Mouse (Mus musculus): ENCODE results near the gene E130308A19Rik. TPM values are rescaled to one million over a fixed set of nuclear protein-coding genes. Genes with fewer than 3 reads are reported as not detected.

E130308A19Rik gene
- total RNA-seq (2021), result 10 to 100 TPM; 10.8 to 11.3 TPM

- DNase-seq, result peak; percentile 78 to 83
- intact Hi-C loops (cut with DNase I), result loop anchor here (2.0 to 5.0 kb wide), 2 partner anchors 136 to 157 kb away; no protein-coding TSS in a partner anchor
These were observed at the start of gene E130308A19Rik for GRCm38 (mm10) chr4:59625998-59626910. Gene E130308A19Rik (plus strand): TSS chr4:59626211.

- peak; percentile 32 to 42 for DNase-seq
These were observed 45.3 kb upstream of the E130308A19Rik start for GRCm38 (mm10) chr4:59580495-59581281.

GRCm38 (mm10) chr4:59581314-59582185, 44.5 kb upstream of the E130308A19Rik start, which contains the start of gene Hsdl2:
Gene Hsdl2 (plus strand): TSS chr4:59581563.
- intact Hi-C loops (cut with DNase I), result no loop called here
- peak; percentile 98 to 99 for DNase-seq

More at GRCm38 (mm10) chr4:59580495-59581281, 45.3 kb upstream of the E130308A19Rik start:
- intact Hi-C loops (cut with DNase I), result no loop called here

GRCm38 (mm10) chr4:59582186-59582585, 43.8 kb upstream of the E130308A19Rik start:
- intact Hi-C loops (cut with DNase I), result no loop called here
- DNase-seq, result peak in 1 of 2 experiments; percentile 28

DNA sequence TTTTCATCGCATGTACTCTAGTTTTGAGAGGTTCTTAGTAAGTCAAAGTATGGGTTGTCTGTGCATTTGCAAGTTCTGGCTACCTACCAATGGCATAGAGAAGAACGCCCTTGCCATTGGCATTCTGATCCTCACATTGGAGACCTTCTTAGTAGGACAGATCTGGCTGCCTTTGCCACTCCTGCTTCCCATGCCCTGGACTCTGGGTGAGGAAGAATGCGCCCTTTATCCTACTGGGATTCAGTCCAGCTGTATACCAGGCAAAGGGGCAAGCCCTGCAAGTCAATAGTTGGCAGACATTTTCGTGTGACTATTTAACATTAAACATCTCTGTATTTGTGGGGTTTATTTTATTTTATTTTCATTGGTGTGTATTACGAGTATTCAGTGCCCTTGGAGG, 40.9 kb upstream of the E130308A19Rik start:
- intact Hi-C loops (cut with DNase I), result no loop called here
- DNase-seq, result peak; percentile 83 to 86

GRCm38 (mm10) chr4:59587215-59587871, 38.7 kb upstream of the E130308A19Rik start:
- no peak for DNase-seq
- intact Hi-C loops (cut with DNase I), result no loop called here

DNA sequence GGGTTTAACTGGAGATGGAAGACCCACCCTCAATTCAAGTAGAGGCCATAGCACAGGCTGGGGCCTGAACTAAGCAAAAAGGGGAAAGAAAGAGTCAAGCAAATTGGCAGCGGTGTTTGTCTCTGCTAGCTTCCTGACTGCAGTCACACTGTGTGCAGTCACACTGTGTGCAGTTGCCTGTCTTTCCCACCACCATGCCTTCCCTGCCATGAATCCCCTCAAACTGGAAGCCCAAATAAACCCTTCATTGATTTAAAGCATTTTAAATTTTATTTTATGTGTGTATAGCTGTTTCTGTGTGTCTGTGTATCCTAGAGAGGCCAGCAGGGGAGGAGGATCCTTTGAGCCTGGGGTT, 38.2 kb upstream of the E130308A19Rik start:
- intact Hi-C loops (cut with DNase I), result no loop called here

DNA sequence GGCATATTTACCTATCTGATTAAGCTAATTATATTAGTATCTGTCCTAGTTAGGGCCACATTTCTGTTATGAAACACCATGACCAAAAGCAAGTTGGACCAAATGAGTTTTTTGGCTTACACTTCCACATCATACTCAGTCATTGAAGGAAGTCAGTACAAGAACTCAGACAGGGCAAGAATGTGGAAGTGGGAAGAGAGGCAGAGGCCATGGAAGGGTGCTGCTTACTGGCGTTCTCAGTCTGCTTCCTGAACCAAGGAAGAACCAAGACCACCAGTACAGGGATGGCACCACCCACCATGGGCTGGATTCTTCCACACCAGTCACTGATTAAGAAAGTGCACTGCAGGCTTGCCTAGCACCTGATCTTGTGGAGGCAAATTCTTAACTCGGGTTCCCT, 31.4 kb upstream of the E130308A19Rik start:
- intact Hi-C loops (cut with DNase I), result no loop called here
- DNase-seq, result no peak

More for the DNA sequence above, 38.2 kb upstream of the E130308A19Rik start:
- no peak for DNase-seq

DNA sequence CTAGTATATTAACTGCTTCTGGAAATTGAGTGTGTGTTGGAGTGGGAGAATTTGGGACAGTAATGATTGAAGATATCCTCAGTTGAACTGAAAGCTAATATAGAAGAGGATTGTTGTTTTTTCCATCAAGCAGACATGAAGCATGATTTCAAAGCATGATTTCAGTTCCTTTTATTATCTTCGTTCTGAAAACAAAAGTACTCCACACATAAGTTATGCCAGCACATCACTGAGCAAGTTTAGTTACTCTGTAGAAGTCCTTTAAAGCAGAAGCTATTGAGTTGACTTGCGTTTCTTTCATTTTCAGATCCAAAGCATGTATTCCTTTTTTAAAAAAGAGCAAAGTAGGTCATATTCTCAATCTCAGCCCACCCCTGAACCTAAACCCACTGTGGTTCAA, 29.5 kb upstream of the E130308A19Rik start:
- no peak for DNase-seq
- intact Hi-C loops (cut with DNase I), result no loop called here

GRCm38 (mm10) chr4:59602704-59603103, 23.3 kb upstream of the E130308A19Rik start:
- intact Hi-C loops (cut with DNase I), result no loop called here
- no peak for DNase-seq

DNA sequence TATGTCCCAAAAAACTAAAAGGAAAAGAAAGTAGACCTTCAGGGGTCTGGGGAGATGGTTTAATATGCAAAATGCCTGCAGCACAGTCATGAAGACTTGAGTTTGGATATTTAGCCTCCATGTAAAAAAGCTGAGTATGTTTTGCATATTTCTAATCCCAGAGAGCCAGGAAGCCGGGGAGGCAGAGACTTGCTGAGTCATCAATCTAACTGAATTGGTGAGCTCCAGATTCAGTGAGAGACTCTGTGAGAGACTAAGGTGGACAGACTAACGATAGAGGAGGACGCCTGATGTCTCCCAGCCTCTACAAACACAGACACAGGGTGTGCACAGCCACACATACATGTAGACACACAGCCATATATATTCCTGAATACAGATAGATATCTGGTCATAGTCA, 21.1 kb upstream of the E130308A19Rik start:
- intact Hi-C loops (cut with DNase I), result no loop called here
- DNase-seq, result no peak

DNA sequence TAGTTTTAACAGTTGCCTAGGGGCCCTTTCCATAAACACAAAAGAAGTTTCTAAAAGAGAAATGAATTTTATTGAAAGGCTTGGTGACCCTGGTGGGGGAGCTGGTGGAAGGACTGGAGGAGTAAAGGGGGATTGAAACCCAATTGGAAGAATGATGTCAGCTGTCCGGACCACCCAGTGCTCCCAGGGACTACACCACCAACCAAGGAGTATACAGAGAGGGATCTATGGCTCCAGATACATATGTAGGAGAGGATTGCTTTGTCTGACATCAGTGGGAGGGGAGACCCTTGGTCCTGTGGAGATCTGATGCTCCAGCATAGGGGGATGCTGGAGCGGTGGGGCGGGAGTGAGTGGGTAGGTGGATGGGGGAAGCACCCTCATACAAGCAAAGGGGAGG, 20.5 kb upstream of the E130308A19Rik start:
- intact Hi-C loops (cut with DNase I), result no loop called here

DNA sequence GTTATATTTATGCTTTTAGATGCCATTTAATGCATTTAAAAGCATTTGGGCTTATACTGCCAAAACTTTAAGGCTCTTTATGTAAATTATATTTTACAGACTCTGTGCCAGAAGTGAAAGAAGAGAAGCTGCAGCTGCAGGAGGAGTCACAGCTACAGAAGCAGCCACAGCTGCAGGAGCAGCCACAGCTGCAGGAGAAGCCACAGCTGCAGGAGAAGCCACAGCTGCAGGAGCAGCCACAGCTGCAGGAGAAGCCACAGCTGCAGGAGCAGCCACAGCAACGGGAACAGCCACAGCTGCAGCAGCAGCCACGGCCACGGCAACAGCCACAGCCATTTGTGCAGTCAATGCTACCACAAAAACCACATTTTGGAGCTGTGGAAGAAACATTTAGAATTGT, 15.6 kb upstream of the E130308A19Rik start:
- no peak for DNase-seq
- intact Hi-C loops (cut with DNase I), result no loop called here

More for the DNA sequence above, 20.5 kb upstream of the E130308A19Rik start:
- no peak for DNase-seq

DNA sequence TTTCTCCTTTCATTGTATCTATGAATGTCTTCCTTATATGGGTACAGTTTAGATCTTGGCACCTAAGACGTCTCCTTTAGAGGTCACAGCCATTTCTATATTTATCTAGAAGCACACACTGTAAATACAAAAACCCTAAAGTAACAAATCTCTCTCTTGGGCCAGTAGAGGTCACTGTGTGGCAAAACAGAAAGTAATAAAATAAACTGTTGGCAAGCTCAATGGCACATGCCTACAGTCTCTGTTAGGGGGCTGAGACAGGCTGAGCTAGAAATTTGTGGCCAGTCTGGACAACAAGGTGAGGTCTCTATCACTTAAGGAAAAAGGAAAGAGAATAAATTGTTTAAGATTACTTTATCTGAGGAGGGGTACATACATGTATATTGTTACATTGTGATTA, 11.0 kb upstream of the E130308A19Rik start:
- DNase-seq, result peak; percentile 53 to 54
- intact Hi-C loops (cut with DNase I), result loop anchor here (5.0 kb wide), 2 partner anchors 237 to 257 kb away; no protein-coding TSS in a partner anchor

GRCm38 (mm10) chr4:59619611-59620245, 6.3 kb upstream of the E130308A19Rik start:
- no peak for DNase-seq
- intact Hi-C loops (cut with DNase I), result loop anchor here (5.0 kb wide), 2 partner anchors 233 to 253 kb away; no protein-coding TSS in a partner anchor

GRCm38 (mm10) chr4:59625676-59625997, 374 bp upstream of the E130308A19Rik start:
- intact Hi-C loops (cut with DNase I), result loop anchor here (5.0 kb wide), 1 partner anchor 137 kb away; no protein-coding TSS in a partner anchor
- no peak for DNase-seq

DNA sequence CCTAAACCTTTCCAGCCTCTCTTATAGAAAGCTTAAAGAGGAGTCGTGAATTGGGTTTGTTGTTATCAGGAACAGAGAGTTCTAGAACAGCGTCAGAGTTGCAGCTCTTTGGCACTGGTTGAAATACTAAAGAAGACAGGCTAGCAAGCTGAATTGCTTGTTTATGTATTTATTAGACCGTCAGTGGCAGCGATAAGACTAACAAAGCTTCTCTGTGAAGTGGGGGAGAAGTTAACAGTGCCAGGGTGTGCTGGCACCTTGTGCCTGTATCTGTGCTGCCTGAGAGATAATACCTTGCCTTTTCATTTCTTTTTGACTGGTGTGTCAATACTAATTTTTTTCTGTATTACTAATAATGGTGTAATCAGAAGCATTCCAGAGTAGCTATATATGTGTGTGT, 2.2 kb downstream of the E130308A19Rik start:
- DNase-seq, result no peak
- intact Hi-C loops (cut with DNase I), result loop anchor here (5.0 kb wide), 1 partner anchor 134 kb away; no protein-coding TSS in a partner anchor

DNA sequence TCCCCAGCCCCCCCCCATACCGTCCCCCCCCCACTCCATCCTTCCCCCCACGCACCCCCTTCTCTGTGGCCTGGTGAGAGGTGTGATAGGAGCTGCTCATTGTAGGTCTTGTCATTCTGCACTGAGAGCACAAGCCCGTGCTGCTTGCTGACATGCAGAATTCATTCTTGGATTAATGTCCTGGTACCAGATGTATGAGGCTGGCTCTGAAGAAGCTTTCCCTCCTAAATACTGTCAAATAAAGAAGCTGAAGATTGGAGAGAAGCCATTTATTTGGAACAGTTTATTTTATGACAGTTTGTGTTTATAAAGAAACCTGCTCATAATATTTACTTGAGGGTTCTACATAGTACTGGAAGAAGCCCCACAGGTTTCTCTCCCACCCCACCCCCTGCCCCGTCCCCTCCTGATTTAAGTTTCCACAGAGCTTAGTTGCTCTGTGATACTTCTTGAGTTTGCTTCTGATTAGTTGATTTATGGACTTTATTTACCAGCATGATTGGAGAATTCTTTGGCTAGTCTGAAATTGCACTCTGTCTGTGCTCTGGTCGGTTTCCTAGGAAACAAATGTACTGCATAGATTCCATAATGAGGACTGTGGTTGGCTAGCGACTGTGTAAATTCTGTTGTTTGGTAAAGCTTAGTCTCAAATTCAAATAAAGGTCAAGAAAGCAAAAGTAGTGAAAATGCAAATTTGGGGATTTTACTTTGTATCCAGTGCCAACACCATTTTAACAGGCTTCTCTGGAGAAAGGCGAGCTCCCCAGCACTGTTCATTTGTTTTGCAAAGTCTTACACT, 3.3 kb downstream of the E130308A19Rik start:
- DNase-seq, result no peak
- intact Hi-C loops (cut with DNase I), result loop anchor here (5.0 kb wide), 1 partner anchor 133 kb away; no protein-coding TSS in a partner anchor

Data from heart, postnatal 10 days (tissue).